15 mouse cellular contexts compared by ENCODE assay signal in the genomic region with DNA sequence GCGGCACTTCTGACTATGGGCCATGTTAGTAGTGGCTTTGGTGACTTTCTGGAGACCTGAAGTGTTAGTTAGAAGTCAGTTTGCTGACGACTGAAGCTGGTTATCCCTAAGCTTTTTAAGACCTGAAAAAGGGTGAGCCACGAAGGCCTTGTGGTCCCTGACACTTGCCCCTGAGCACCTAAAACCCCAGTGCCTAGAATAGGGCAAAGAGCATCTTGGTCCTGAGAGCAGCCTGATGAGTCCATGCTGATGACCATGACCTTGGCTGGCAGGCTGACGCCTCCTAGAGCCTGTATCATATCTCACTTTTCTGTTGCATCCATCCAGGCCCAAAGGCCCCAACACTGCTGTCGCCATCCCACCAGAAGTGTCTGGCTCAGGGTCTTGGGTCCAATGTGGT.
"Had no signal": no experiment of that assay in that cellular context is flagged by ENCODE, and none has a peak within 500 bp of the region (broad histone marks: within the 10 kb centered on the region; RNA-seq: fewer than 3 reads in every experiment).

No protein-coding gene starts in this region.

- DNase-seq: heart, postnatal 10 days; heart, postnatal 14 days; heart, postnatal 4 days; kidney, adult 11 months; kidney, adult 18-20 months; kidney, adult 2 months; kidney, adult 8-10 months; kidney, adult 9 months; kidney, postnatal 10 days; kidney, postnatal 14 days; kidney, postnatal 25 days; kidney, postnatal 36 days; kidney, postnatal 4 days; layer of hippocampus, adult 9-11 months; layer of hippocampus, postnatal 36 days had no signal
